Mouse (Mus musculus): ENCODE data around the gene Awat1. TPM values are rescaled to one million over a fixed set of nuclear protein-coding genes. Genes with fewer than 3 reads are reported as not detected.

Awat1 gene
- not detected for total RNA-seq (2023)

GRCm38 (mm10) chrX:100571951-100572350, at the start of gene Awat1:
Gene Awat1 (plus strand): TSS chrX:100572251.

DNA sequence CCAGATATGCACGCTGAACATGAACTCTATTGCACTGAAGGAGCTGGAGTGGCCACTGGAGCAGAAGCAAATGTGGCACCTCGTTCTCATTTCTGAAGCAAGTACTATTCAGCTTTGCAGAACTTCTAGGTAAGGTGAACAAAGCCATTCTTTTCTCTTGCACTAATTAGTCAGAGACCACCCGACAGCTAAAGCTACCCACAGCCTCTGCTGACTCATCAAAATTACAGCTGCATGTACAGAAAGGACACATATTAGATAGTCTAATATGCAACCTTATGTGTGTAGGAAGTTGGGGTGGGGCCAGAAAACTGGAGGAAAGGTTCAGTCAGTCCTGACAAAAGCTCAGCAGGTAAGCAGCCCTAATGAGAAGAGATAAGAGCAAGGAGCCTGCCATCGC, 47.6 kb upstream of the Awat1 start, which contains the start of gene Dgat2l6:
Gene Dgat2l6 (plus strand): TSS at position 368 of the 400 bp plus-strand sequence.

DNA sequence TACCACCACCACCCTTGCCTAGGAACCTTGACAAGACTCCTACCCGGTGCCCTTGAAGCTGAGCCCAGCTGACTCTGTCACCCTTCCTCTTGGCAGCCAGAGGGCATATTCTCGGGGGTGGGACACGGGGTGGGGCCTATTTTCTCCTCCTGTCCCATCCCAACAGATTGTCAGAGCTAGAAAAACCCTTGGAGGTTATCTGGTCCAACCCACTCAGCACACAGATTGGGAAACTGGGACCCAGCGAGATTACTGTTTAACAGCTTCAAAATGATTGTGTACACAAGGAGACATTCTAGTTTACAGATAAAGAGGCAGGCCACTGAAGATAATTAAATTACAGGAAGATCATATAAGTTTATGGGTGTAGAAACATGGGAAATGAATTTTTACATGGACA, 22.7 kb downstream of the Awat1 start, which contains the start of gene P2ry4:
Gene P2ry4 (minus strand): TSS at position 79 of the 400 bp plus-strand sequence.

GRCm38 (mm10) chrX:100605314-100605713, 33.3 kb downstream of the Awat1 start, which contains the start of gene Arr3:
Gene Arr3 (plus strand): TSS chrX:100605497.

DNA sequence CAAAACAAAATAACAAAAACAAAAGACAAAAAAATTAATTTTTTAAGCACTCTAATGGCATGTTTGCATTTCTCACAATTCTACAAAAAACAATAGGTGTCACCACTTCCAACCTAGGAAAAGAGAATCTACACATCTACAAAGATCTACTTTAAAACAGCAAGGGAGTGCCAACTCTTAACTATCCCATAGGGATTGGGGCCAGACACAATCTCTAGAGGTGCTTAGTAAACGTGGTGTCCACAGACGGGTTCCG, 53.4 kb downstream of the Awat1 start, which contains the start of gene Kif4:
Gene Kif4 (plus strand): TSS at position 192 of the 256 bp plus-strand sequence.

GRCm38 (mm10) chrX:100625802-100626793, 54.0 kb downstream of the Awat1 start, which contains the start of gene Pdzd11:
Gene Pdzd11 (minus strand): TSS chrX:100626568.

Other genes with a start within 250 kb of the Awat1 start
- not detected for gene Otud6a, start 143.2 kb upstream of the Awat1 start, total RNA-seq (2023)
- under 1 TPM; 0.47 to 0.79 TPM for gene Awat2, start 129.5 kb upstream of the Awat1 start, total RNA-seq (2023)
- 10 to 100 TPM; 65.0 to 69.3 TPM for gene Igbp1, start 78.0 kb upstream of the Awat1 start, total RNA-seq (2023)
- under 1 TPM in 1 of 2 experiments, not detected in 1; 0.12 TPM for gene Dgat2l6, start 47.4 kb upstream of the Awat1 start, total RNA-seq (2023)
- gene P2ry4, start 22.6 kb downstream of the Awat1 start, total RNA-seq (2023) = not detected
- not detected for gene Arr3, start 33.2 kb downstream of the Awat1 start, total RNA-seq (2023)
- 1 to 10 TPM in 1 of 2 experiments, under 1 TPM in 1; 0.59 to 2.9 TPM for gene Kif4, start 53.5 kb downstream of the Awat1 start, total RNA-seq (2023)
- 10 to 100 TPM; 15.6 to 20.7 TPM for gene Pdzd11, start 54.3 kb downstream of the Awat1 start, total RNA-seq (2023)
- not detected for gene Gdpd2, start 157.6 kb downstream of the Awat1 start, total RNA-seq (2023)
- gene Dlg3, start 195.5 kb downstream of the Awat1 start, total RNA-seq (2023) = 10 to 100 TPM in 1 of 2 experiments, 1 to 10 TPM in 1; 5.8 to 10.5 TPM

Measured in T-cell, adult 66 days (primary cell).